Mouse (Mus musculus): ENCODE measurements around the gene Ppif. TPM values are rescaled to one million over a fixed set of nuclear protein-coding genes. Genes with fewer than 3 reads are reported as not detected.

Gene Ppif
- total RNA-seq, 2 experiments from 2014 or later: 4.7 to 11.7 TPM

Other genes starting within 250 kb of the Ppif start
- 20.6 and 25.3 TPM in 2 replicates for gene Zmiz1, start 235.0 kb upstream of the Ppif start, total RNA-seq (2015; ENCODE audit: low replicate concordance)
- 1.4 and 12.3 TPM in 2 replicates for gene Zmiz1, start 235.0 kb upstream of the Ppif start, total RNA-seq (2017; ENCODE audit: low replicate concordance)
- gene Zcchc24, start 74.9 kb downstream of the Ppif start, total RNA-seq (2015; ENCODE audit: low replicate concordance): 2.7 TPM in 1 of 2 replicates, not detected in the other
- gene Zcchc24, start 74.9 kb downstream of the Ppif start, total RNA-seq (2017; ENCODE audit: low replicate concordance): 0.94 and 0.98 TPM in 2 replicates
- 28.2 and 30.9 TPM in 2 replicates for gene Anxa11, start 148.0 kb downstream of the Ppif start, total RNA-seq (2015; ENCODE audit: low replicate concordance)
- gene Anxa11, start 148.0 kb downstream of the Ppif start, total RNA-seq (2017; ENCODE audit: low replicate concordance): 4.3 and 6.8 TPM in 2 replicates
- not detected in 2 replicates for gene Plac9a, start 208.9 kb downstream of the Ppif start, total RNA-seq (2015; ENCODE audit: low replicate concordance)
- gene Plac9a, start 208.9 kb downstream of the Ppif start, total RNA-seq (2017; ENCODE audit: low replicate concordance): not detected in 2 replicates
- 1.5 and 1.9 TPM in 2 replicates for gene Tmem254a, start 233.5 kb downstream of the Ppif start, total RNA-seq (2015; ENCODE audit: low replicate concordance)
- not detected in 2 replicates for gene Tmem254a, start 233.5 kb downstream of the Ppif start, total RNA-seq (2017; ENCODE audit: low replicate concordance)
- gene Cphx1, start 244.2 kb downstream of the Ppif start, total RNA-seq (2015; ENCODE audit: low replicate concordance): not detected in 2 replicates
- gene Cphx1, start 244.2 kb downstream of the Ppif start, total RNA-seq (2017; ENCODE audit: low replicate concordance): 0.17 TPM in 1 of 2 replicates, not detected in the other